Mouse (Mus musculus) natural killer cell, adult 2 months (primary cell): ENCODE data around the gene Fance.

Source experiments
- DNase-seq, 2 experiments: peaks; one replicate each; pipeline ENCODE4 v3.0.0; 2022; ENCODE audit warnings: low spot score in 2 of 2

Gene Fance

DNA sequence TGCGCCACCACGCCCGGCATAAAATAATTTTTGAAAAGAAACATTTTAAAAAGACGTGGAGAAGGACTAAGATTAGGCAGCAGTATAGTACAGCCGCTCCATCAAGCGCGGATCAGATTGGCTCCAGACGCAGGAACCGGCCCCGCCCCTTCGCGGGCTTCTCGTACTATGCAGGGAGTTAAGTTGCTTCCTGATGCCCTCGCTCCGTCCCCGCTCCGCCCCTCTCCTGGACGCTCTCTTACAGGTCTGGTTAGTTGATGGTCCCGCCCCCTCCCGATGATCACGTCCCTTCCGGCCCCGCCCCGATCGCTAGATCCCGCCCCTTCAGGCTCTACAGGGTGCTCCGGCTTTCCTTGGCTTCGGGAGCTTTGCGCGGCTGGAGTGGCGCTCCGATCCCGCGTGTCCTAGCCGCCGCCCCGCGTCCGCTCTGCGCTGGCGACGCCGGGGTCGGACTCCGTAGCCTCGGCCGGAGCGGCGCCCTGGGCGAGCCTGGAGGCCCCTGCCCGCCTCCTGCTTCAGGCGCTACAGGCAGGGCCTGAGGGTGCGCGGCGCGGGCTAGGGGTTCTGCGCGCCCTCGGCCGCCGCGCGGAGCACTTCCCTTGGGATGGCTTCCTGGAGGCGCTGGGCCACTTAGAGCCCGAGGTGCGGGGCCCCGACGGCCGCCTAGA is at the start of gene Fance:
TSS of gene Fance (plus strand) at position 308 of the 668 bp plus-strand sequence.
- DNase-seq = peak; percentile 88 to 94

DNA sequence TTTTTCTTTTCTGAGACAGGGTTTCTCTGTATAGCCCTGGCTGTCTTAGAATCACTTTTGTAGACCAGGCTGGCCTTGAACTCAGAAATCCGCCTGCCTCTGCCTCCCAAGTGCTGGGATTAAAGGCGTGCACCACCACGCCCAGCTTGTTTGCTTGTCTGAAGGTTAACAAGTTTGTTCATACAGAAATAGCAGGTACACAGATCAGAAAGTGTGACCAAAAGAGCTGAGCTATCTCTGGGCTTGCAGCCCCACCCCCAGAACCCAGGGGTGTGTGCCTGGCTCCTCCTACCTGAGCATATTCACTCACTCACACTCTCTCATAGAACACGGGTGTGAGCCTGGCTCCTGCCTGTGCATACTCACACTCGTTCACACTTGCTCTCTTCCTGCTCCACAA is 46.1 kb upstream of the Fance start:
- DNase-seq = no peak

DNA sequence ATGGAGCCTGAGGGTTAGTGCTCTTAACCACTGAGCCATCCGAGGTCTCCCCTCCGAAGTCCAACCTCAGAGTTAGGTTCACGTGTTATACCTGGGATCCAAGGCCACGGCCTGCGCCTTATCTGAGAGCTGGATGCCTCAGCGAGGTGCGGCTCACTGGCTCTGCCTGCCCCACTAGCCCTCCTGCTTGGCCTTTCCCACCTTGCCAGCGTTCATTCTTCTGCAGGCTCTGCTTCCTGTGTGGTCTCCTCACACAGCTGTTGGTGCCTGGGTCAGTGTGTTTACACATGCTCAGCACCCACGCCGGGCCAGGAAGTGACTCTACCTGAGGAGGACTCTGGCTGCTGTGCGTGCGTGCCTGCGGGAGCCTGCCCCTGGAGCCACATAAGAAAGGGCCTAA is 43.2 kb upstream of the Fance start:
- DNase-seq = no peak

DNA sequence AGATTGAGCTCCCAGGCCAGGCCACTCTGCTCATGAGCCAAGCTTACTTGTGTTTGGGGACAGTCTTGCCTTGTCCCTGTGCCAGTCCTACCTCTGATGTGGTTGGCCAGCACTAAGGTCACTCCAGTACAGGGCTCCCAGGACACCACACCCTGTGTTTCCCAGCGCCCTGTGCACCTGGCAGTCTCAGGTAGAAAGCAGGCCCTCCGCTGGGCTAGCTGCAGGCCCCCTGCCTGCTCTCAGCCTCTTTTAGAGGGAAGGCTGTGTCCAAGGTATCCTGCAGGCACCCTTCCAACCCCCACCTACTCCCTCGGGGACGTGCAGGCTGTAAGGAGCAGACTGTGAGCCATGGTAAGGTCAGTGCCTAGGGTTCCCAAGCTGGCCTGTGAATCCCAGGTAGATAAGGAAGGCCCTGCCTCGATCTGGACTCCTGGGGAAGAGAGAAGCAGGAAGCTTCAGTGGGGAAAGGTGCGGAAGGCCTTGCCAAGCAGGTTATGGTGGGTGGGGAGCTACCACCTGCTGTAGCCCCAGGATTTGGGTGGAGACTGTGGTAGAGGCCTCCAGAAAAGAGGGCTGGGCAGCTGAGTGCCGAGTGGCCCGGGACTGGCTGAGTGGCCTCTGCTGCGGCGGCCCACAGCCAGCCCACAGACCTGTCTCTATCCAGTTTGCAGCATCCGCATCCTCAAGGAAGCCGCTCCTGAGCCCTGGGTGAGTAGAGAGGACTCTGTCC is 41.6 kb upstream of the Fance start:
- no peak for DNase-seq

DNA sequence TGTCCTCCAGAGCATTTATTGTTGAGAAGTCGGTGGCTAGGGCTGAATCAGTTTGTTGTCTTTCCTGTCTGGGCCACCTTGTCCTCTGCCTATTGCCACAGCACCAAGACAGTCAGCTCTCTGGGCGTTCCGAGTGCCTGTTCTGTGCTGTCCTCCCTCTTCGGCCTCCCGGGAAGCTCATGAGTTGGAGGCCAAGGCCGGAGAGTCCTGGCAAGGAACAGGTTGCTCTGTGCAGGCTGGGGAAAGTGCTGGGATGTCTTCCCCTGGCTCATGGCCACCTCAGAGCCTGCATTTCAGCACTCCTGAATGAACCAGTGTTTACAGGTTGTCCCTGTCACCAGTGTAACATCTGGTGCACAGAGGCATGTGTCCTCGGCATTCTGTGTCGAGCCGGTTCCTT is 41.0 kb upstream of the Fance start:
- DNase-seq = no peak

DNA sequence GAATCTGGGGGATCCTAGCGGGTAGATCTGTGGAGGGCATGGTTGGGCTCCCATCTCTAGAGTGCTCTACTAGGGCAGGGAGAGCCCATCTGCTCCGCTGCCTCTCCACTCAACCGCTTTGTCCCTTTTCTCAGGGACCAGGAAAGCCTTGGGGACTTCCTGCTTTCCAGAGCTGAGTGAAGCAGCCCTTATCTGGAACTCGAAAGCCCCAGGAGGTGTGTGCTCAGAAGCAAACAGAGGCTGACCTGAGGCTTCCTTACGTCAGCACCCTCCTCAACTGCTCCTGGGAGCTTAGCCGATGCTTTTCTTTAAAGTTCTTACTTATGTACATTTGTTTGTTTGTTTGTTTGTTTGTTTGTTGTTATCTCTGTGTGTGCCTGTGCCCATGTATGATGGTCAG is 40.5 kb upstream of the Fance start:
- no peak for DNase-seq

DNA sequence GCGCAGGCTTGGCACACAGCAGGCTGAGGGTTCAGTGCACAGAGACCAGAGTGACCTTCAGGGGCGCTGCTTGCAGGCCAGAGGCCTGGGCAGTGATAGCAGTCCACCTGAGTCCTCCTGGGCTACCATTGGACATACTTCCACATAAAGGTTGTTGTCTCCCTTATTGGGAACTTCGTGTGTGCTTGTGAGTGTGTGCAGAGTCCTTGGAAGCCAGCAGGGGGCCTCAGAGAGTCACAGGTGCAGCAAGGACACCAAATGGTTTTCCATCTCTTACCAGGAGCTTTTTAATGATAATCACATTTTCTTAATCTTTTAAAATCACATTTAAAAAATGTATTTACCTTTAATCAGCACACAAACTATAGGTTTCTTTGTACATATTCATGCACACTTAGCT is 38.6 kb upstream of the Fance start:
- DNase-seq = no peak

DNA sequence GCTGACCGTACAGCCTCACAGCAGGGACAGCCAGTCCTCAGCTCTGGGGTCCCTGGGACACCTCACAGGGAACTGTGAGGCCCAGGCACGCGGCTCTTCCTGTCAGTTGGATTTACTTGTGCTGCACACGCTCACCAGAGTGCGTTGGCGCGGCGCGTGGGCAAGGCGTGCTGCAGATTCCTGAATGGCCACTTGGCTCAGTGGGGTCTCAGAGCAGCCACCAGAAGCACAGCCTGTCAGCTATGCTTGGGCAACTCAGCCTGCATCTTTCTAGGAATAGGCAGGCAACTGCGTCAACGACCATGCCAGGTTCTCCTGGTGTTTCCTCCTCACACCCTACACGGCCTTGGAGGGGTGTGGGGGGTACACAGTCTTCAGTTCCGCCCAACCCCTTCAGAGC is 36.1 kb upstream of the Fance start:
- DNase-seq = no peak

DNA sequence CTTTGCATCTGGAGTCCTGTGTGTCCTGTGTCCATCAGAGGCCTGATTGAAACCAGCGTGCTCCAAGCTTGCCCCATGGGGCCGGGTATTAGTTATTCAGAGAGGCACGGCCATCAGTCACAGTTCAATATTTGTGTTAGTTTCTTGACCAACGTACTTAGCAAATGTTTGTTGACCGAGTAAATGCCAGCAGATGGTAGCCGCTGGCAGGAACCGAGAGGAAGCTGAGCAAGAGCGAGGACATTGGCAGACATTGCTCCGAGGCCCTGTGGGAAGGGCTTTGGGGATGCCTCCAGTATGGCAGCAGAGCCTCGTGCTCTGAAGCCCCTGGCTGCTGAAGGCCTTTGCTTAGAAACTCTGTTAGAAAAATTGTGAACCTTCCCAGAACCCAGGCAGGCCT is 35.6 kb upstream of the Fance start:
- no peak for DNase-seq

DNA sequence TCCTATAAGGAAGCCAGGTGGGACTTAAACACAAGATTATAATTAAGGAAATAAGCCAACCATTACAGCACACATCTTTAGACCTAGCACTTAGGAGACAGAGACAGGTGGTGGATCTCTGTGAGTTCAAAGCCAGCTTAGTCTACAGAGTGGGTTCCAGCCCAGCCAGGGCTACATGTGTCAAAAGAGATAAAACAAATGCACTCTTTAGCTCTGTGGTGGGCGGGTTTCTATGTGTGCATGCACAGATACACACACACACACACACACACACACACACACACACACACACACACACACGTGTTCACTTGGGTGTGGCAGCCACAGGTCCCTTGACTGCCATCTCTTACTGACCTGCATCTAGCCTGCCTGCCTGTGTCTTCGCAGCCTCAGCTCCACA is 35.2 kb upstream of the Fance start:
- DNase-seq = no peak

DNA sequence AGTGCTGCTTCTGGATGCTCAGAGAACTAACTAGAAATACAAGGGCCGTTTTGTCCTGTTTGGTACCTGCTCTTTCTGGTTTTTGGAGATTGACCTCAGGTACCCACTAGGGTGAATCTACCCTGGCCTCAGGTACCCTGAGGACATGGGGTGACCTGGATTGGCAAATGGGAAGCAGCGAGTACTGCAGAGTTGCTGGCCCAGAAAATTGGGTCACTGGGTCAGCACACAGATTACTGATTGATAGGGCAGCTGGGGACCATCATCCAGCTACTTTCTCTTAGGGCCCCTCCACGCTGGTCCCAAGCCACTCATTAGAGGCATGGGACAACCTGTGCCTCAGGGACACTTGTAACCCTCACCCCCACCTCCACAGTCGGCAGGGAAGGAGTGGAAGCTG is 34.1 kb upstream of the Fance start:
- DNase-seq = no peak

DNA sequence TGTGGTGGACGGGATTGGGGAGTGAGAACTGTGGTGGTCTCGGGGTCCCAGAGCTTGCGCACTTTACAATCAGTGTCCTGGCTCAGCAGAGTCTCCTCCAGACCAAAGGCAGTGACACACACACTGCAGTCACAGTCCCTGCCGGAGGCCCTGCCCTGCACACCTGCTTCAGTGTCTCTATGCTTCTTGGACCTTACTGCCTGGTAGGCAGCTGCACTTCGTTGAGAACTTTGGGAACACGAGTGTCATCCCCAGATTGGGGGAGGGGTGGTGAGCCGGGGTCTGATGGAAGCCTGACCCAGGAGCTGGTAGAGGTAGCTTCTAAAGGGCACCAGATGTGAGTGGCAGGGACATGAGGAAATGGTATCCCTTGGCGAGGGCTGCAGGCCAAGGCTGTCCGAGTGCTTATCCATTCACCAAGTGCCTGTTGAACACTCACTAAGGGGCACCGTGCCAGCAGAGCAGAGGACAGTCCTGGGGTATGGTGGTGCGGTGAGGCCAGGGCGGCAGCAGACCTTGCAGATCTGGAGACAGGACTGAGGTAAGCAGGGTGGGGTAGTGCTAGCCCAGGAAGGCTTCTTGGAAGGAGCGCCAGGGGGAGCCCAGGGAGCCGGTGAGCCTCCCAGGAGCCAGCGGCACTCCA is 33.4 kb upstream of the Fance start:
- DNase-seq = no peak

DNA sequence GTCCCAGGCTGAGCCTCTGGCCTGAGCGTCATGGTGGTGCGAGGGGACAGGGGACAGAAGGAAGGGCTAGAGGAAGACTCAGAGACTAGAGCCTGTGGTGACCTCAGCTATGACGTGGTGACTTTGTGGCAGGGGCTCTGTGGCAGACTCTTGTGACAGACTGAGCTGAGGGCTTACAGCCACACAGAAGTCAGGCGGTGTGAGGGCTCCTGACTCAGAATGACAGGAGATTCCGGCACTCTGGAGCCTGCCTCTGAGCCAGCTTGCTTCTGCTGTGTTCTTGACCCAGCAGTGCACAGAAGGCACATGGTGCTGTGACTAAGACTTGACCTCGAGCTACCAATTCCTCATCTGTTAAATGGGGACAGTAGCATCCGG is 32.9 kb upstream of the Fance start:
- no peak for DNase-seq

DNA sequence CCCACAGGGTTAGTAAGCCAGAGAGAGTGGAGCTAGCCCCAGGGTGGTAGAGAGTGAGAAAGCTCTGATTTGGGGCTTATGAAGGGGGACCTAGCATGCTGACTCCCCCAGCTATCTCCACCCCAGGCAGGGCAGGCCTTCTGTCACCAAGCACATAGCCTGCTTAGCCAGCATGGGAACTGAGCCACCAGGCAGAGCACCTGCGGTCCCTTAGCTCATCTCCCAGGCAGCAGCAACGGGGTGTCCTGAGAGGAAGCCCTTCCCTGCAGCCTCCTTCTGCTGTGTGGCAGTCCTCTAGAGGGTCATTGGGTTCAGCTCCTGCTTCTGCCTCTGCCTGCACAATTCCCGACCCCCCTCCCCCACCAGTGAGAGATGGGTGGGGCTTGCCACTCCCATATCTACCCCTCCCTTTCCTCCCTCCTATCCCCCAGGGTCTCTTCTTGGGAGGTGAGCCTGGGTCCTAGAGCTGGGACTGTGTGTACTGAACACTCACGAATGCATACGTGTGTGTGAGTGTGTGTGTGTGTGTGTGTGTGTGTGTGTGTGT is 32.4 kb upstream of the Fance start:
- DNase-seq = no peak

DNA sequence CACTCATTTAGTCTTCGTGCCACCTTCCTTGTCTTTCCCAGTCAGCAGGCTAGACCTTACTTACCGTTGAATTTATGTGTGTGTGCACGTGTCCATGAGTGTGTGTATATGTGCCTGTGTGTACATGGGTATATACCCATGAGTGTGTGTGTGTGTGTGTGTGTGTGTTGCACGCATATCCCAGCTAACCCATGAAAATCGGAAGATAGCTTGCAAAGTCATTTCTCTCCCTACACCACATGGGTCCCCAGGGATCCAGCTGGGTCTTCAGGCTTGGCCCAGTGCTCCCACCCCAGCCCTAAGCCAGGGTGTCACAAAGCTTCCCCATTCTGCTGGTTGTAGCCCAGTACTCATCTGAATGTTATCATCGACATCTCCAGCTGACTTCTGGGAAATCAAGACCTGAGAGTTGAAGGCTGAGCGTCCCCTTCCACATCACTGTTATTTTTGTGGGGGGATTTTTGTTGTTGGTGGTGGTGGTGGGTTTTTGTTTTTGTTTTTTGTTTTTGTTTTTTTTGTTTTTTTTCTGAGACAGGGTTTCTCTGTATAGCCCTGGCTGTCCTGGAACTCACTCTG is 31.4 kb upstream of the Fance start:
- DNase-seq = no peak

DNA sequence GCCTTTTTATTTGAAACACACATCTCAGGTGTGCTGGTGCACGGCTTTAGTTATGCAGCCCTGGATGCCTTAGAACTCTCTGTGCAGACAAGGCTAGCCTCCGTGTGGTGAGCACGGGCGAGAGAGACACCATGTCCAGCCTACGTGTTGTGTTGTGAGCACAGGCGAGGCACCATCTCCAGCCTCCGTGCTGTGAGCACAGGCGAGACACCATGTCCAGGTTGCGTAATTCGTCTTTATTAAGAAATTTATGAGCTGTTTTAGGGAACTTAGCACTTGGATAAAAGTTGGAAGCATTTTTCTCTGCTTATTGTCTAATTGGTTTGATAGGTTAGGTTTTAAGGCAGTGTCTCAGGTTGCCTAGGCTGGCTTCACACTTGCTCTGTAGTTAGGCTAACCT is 30.1 kb upstream of the Fance start:
- no peak for DNase-seq

DNA sequence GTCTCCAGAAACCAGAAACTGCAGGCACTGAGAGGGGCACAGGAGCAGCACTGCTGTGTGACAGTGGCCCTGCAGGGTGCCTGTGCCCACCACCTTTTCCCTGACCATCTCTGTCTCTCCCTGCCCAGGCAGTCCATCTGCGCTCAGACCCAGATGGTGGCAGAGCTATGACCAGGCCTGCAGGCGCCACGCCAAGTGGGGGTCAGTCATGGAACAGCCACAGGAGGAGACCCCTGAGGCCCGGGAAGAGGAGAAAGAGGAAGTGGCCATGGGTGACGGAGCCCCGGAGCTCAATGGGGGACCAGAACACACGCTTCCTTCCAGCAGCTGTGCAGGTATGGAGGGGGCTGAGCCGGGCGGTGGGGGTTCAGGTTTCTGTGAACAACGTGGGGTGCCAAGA is 27.2 kb upstream of the Fance start:
- no peak for DNase-seq

DNA sequence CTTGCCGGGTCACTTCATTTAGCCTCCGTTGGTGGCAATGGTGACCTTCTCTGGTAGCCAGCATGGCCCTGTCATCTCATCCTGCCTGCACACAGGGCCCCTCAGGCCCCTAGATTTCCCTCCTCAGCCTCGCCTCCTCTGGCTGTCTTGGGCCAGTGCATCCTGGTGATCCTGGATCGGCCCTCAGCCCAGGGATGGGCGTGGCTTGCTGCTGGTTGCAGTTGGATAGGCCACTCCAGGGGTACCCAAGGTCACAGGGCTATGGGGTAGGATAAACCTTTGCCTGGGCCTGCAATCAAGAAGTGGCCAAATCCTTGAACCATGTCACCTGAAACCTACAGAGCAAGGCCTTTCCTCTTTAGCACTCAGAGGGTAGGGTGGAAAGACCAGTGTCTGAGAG is 26.4 kb upstream of the Fance start:
- no peak for DNase-seq

DNA sequence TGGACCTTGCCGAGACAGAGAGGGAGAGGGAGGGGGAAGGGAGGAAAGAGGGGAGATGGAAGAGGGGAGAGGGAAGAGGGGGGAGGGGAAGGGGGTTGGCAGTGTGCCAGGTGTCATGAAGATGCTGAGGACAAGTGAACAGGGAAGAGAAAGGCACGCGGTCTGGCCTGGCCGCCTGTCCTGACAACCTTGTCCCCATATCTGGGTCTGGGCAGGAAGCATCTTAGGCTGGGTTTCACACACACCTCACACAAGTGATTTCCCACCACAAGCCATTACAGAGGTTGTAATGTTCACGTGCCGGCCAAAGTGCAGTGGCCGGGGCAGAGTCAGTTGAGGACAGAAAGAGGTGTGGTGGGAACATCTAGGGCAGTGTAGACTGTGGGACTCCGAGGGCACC is 25.7 kb upstream of the Fance start:
- DNase-seq = peak; percentile 39 to 64

DNA sequence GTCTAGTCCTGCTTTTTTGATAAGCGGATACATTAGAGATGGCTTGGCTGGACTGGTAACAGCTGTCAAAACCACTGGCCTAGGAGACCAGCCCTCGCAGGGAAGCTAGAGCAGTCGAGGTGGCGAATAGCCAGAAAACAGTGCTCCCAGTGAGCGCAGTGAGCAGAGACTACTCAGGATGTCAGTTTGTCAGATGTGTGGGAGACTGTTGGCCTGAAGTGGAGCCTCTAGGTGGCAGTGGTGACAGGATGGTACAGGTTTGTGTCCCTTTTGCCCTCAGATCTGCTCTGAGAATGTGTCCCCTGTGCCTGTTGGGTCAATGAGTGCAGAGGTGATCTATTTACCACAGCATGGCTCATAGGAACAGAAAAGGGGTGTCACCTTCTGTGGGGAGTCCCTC is 25.3 kb upstream of the Fance start:
- DNase-seq = peak; percentile 47 to 56

DNA sequence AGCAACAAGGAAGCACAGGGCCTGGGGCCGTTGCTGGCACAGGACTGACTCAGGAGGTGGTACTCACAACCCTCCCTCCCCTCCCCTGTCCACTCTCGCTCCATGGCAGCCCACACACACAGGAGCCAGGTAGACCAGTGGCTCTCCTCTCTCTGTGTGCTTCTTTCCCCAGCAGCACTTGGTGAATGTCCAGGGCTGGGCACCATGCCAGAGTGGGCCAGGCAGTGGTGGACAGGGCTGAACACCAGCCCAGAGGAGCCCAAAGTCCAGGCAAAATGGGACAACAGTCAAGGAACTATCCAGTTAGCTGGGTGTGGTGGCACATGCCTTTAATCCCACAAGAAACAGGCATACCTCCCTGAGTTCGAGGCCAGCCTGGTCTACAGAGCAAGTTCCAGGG is 23.1 kb upstream of the Fance start:
- DNase-seq = no peak

DNA sequence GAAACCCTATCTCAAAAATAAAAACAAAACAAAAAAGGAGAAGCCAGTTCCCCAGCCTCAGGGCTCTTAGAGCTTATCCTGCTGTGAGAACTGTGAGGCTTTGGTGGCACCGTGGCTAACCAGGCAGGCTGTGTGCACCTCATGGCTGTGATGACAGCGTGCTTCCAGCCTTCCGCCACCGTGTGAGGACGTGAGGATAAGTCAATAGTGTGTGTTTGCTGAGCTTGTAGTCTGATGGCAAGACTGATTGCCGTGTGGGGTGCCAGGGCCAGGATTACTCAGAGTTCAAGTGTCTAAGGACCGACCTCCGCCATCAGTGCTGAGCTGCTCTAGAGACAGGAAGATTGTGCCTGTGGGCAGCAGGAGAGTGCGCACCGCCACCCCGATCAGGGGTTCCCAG is 22.6 kb upstream of the Fance start:
- no peak for DNase-seq

DNA sequence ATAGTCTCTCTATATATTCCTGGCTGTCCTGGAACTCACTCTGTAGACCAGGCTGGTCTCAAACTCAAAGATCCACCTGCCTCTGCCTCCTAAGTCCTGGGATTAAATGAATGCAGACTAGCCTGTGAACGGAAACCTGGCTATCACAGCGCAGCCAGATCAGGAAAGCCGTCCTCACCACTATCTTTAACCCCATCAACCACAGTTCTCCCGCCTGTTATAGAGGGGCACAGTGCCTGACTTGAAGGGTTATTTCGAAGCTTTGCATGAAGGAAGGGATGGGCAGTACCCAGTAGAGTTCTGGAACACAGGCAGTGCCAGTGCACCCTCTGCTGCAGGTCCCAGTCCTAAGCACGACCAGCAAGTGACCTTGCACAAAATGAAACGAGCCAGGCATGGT is 22.0 kb upstream of the Fance start:
- DNase-seq = peak in 1 of 2 experiments; percentile 42
